Mouse (Mus musculus) bone marrow, adult 2 months (tissue): Measurements from ENCODE around the gene Ptgdr2.

ENCODE experiments used
- CTCF ChIP-seq: fragments of 200-500 bp; IDR thresholded peaks from 2 replicates; pipeline ENCODE4 v1.5.1; 2011; ENCODE audit warnings: low read length, control low read depth; ENCODE audit not compliant: control insufficient read depth, insufficient read depth
- POLR2A ChIP-seq: fragments of 200-500 bp; IDR thresholded peaks from 2 replicates; pipeline ENCODE4 v1.6.1; 2011; ENCODE audit warnings: low read depth, mild to moderate bottlenecking, control low read depth, low read length, borderline replicate concordance; ENCODE audit not compliant: control insufficient read depth

DNA sequence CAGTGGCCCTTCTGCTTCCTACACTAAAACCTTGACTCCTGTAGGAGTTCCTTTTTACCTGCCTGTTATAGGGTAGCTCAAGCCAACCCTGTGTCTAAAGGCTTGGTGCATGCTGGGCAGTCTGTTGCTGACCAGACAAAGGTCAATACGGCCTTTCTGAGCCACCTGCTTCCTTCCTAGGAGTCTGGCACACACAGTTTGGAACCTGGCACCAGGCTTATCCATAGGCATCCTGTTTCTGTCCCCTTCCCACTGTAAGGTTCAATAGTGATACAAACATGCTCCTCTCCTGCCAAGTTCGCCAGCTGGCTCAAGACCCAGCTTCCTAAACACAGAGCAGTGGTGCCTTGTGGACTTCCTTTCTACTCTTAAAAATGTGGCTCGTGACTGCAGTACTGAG lies 9.5 kb downstream of the Ptgdr2 start:
- no peak for TF ChIP-seq POLR2A
- TF ChIP-seq CTCF: no peak
